Mouse (Mus musculus) liver, embryonic 15.5 days (tissue): ENCODE measurements around the gene H2-M10.1. TPM values are rescaled to one million over a fixed set of nuclear protein-coding genes. Genes with fewer than 3 reads are reported as not detected.
A peak's percentile ranks its signal among the peaks of the same experiment; 100 is the strongest.

ENCODE experiments used
- ATAC-seq: fragments of 200-750 bp; cut with Nextera tagmentation; 2 replicates; pipeline ENCODE4 v1.8.0; 2017; ENCODE audit warnings: moderate number of reproducible peaks, mild to moderate bottlenecking, moderate library complexity; ENCODE audit not compliant: insufficient read depth
- H3K27ac ChIP-seq: fragments of 300-500 bp; sonication (generic); replicated peaks from 2 replicates; pipeline ENCODE4 v1.5.1; 2015; ENCODE audit warnings: mild to moderate bottlenecking, inconsistent platforms
- H3K27me3 ChIP-seq: fragments of 300-500 bp; sonication (generic); 2 replicates; pipeline ENCODE4 v1.6.1; 2015; ENCODE audit warnings: mild to moderate bottlenecking, inconsistent platforms
- H3K36me3 ChIP-seq: fragments of 300-500 bp; sonication (generic); replicated peaks from 2 replicates; pipeline ENCODE4 v1.6.1; 2015; ENCODE audit warnings: moderate library complexity, mild to moderate bottlenecking, inconsistent platforms
- H3K4me1 ChIP-seq: fragments of 300-500 bp; sonication (generic); replicated peaks from 2 replicates; pipeline ENCODE4 v1.6.1; 2015; ENCODE audit warnings: inconsistent platforms
- H3K4me2 ChIP-seq: fragments of 300-500 bp; sonication (generic); 2 replicates; pipeline ENCODE4 v1.6.1; 2015; ENCODE audit warnings: moderate library complexity, mild to moderate bottlenecking, inconsistent platforms
- H3K4me3 ChIP-seq: fragments of 300-500 bp; sonication (generic); replicated peaks from 2 replicates; pipeline ENCODE4 v1.5.1; 2015; ENCODE audit warnings: mild to moderate bottlenecking, inconsistent platforms
- H3K9ac ChIP-seq: fragments of 300-500 bp; sonication (generic); 2 replicates; pipeline ENCODE4 v1.6.1; 2015; ENCODE audit warnings: moderate library complexity, mild to moderate bottlenecking, inconsistent platforms
- H3K9me3 ChIP-seq: fragments of 300-500 bp; sonication (generic); replicated peaks from 2 replicates; pipeline ENCODE4 v1.6.1; 2016; ENCODE audit warnings: inconsistent platforms
- WGBS: fragments of 180-500 bp; shearing (Covaris S2); methylation state at CpG from one replicate; pipeline ENCODE4 v1.1.7; 2015; ENCODE audit warnings: mixed read lengths; ENCODE audit not compliant: insufficient replicate concordance; 5-methylcytosine and 5-hydroxymethylcytosine counted together
- polyA plus RNA-seq: library from polyadenylated mRNA; unstranded; fragments of >200 nt; fragmentation: Nextera tagmentation; extraction: Ambion mirVana; gene quantifications from 2 replicates; pipeline ENCODE4 v1.2.1, GENCODE M21; 2015

Gene H2-M10.1
- polyA plus RNA-seq, 1 experiment from 2014 or later, result not detected

DNA sequence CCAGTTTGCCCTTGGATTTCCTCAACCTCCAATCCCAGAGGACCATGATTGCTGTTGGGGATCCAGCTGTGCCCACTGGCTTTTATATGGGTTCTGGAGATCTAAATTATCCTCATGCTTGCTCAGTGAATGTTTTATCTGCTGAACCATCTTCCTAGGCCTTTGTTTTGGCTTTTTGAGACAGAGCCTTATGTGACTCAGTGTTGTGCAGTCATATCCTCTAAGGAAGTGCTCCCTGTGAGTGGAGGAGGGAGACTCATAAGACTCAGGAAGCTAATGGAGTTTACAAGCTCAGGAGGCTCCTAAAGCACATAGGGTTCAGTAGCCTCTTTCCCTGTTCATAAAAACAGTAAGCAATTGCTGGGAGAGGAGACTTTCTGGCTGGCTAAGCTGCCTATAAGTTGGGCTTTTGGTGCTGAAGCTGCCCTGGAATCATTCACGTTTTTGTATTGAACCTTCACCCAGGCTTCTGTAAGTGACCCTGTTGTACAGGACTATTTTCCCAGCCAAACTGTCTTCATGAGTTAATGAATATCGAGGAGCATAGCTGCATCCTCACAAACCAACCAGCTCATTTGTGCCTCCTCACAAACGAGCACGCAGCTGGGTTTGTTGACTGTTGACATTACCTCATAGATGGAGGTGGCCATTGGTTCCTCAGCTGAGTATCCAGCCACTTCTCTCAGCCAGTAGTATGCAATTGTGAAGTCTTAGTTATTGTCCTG is 44.3 kb downstream of the H2-M10.1 start:
- 66% methylated on average over 4 of the region's 4 CpGs for WGBS
- no peaks in the 10 kb centered on the region for H3K27me3 ChIP-seq

DNA sequence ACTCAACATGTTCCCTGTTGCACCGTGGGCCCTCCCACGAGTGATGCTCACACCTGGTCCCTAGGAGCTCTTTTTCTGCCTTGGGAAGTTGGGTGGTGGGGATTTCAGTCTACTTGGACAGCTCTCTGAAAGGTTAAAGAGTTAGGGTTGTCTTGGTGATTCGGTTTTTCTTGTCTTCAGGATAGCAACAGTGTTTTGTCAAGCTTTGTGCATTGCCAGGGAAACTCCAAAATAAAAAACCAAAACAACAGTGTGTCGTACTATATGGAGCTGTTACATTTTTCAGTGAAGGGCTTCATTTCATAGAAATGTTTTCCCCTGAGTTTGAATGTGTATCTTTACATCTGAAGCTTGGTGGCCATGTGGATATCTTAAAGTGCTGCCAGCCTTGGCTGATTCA is 51.2 kb downstream of the H2-M10.1 start:
- H3K4me2 ChIP-seq, result no peak overlapping the region
- H3K36me3 ChIP-seq, result peaks cover 29% of the 10 kb centered on the region
- no peak overlapping the region for H3K9ac ChIP-seq
- no peaks in the 10 kb centered on the region for H3K27me3 ChIP-seq
- no peaks in the 10 kb centered on the region for H3K9me3 ChIP-seq
- 78% methylated on average over 4 of the region's 4 CpGs for WGBS
- H3K4me3 ChIP-seq, result no peak overlapping the region
- no peak overlapping the region for H3K27ac ChIP-seq
- no peak for ATAC-seq
- H3K4me1 ChIP-seq, result peaks cover 37% of the 10 kb centered on the region

More for the DNA sequence above, 44.3 kb downstream of the H2-M10.1 start:
- Histone ChIP-seq H3K4me3 (no peak overlapping the region), H3K4me2 (no peak overlapping the region), H3K36me3 (peaks cover 23% of the 10 kb centered on the region), H3K9me3 (no peaks in the 10 kb centered on the region), H3K27ac (no peak overlapping the region), H3K4me1 (no peaks in the 10 kb centered on the region), H3K9ac (no peak overlapping the region)
- no peak for ATAC-seq

DNA sequence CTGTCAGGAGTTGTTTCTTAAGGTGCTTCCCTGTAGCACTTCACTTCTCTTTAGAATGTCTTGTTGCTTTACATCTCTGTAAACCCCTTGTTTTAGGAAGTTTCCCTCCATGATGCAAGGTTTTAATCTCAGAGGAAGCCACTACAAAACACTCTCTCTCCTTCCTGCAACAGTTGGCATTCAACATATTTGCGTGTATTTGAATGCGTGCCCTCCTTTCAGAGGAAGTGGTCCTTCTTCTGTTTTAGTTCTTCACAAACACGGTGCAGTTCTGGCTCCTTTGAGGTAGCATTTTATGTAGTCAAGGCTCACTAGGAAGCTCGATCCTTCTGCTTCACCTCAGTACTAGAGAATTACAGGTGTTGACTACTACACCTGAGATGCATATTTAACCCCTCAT is 52.2 kb downstream of the H2-M10.1 start:
- H3K27ac ChIP-seq, result no peak overlapping the region
- peak overlapping the region; percentile 87; the same call in 1 of the 2 replicates for H3K4me2 ChIP-seq
- no peak overlapping the region for H3K4me3 ChIP-seq
- H3K4me1 ChIP-seq, result peaks cover 39% of the 10 kb centered on the region
- H3K9ac ChIP-seq, result no peak overlapping the region
- no peaks in the 10 kb centered on the region for H3K9me3 ChIP-seq
- WGBS, result 70% methylated on average over 4 of the region's 4 CpGs
- no peaks in the 10 kb centered on the region for H3K27me3 ChIP-seq
- peaks cover 25% of the 10 kb centered on the region for H3K36me3 ChIP-seq
- no peak for ATAC-seq

Other genes with a start within 250 kb of the H2-M10.1 start
- not detected in 2 replicates for gene Gm19684, start 204.5 kb downstream of the H2-M10.1 start, polyA plus RNA-seq
- not detected in 2 replicates for gene Gm7030, start 196.7 kb downstream of the H2-M10.1 start, polyA plus RNA-seq
- not detected in 2 replicates for gene Gm8909, start 157.6 kb downstream of the H2-M10.1 start, polyA plus RNA-seq
- gene H2-T3, start 135.9 kb downstream of the H2-M10.1 start, polyA plus RNA-seq, result not detected in 2 replicates
- 58.7 and 64.0 TPM in 2 replicates for gene Rpp21, start 68.1 kb downstream of the H2-M10.1 start, polyA plus RNA-seq
- gene Trim39, start 53.9 kb downstream of the H2-M10.1 start, polyA plus RNA-seq, result 4.6 and 5.3 TPM in 2 replicates
- not detected in 2 replicates for gene H2-M10.2, start 39.7 kb downstream of the H2-M10.1 start, polyA plus RNA-seq
- not detected in 2 replicates for gene H2-M10.3, start 42.3 kb upstream of the H2-M10.1 start, polyA plus RNA-seq
- not detected in 2 replicates for gene H2-M10.4, start 136.2 kb upstream of the H2-M10.1 start, polyA plus RNA-seq
- gene H2-M11, start 220.9 kb upstream of the H2-M10.1 start, polyA plus RNA-seq, result not detected in 2 replicates